8 mouse cellular contexts compared by ENCODE assay signal in the genomic region with DNA sequence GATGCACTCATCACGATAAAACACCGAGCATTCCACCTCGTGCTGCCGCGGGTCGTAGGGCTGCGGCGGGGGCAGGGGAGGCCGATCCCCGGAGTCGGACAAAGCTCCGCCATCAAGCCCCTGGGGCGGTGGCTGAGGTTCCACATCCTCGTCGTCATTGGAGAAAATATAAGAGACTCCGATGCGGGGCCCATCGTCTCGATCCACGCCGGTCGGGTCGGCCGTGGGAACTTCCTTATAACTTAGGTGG. TPM values are rescaled to one million over a fixed set of nuclear protein-coding genes. Genes with fewer than 3 reads are reported as not detected.
DNase-seq lines count a peak whose midpoint lies in the region; ATAC-seq and TF ChIP-seq lines count a peak whose summit lies in the region.

No protein-coding gene starts in this region.

- H3K9me3 ChIP-seq in limb, embryonic 13.5 days = no peaks in the 10 kb centered on the region
- H3K9me3 ChIP-seq in midbrain, postnatal 0 days (ENCODE audit: low read length) = no peaks in the 10 kb centered on the region

- under 1% methylated on average over 24 of the region's 24 CpGs for WGBS in liver, adult 2 months
- under 1% methylated on average over 24 of the region's 24 CpGs for WGBS in limb, embryonic 13.5 days
- 0% methylated on average over 24 of the region's 24 CpGs for WGBS in midbrain, postnatal 0 days

- TF ChIP-seq CTCF in liver, adult 2 months (IDR thresholded peaks at IDR 0.05; ENCODE audit: low read depth, low read length) = no peak
- no peak for TF ChIP-seq CTCF in cortical plate, adult 2 months (IDR thresholded peaks at IDR 0.05; ENCODE audit: extremely low read depth, insufficient read depth, low read length)
- TF ChIP-seq CTCF in midbrain, postnatal 0 days (IDR thresholded peaks at IDR 0.05) = no peak

- no peaks in the 10 kb centered on the region for H3K79me2 ChIP-seq in liver, adult 2 months (ENCODE audit: control insufficient read depth, insufficient read depth, low read length)

- TF ChIP-seq POLR2A in liver, adult 2 months (IDR thresholded peaks at IDR 0.05; ENCODE audit: extremely low read depth, insufficient read depth, low read length) = no peak
- no peak for TF ChIP-seq POLR2A in cortical plate, adult 2 months (IDR thresholded peaks at IDR 0.05; ENCODE audit: extremely low read depth, insufficient read depth, low read length)

- peak overlapping the region; percentile 0; the same call in 1 of the 2 replicates for H3K27ac ChIP-seq in liver, adult 2 months (replicated peaks; ENCODE audit: insufficient read depth, low read depth, low read length)
- H3K27ac ChIP-seq in cortical plate, adult 2 months (ENCODE audit: insufficient read depth, low read length) = no peak overlapping the region
- H3K27ac ChIP-seq in limb, embryonic 13.5 days = peak overlapping the region; percentile 78; the same call in 1 of the 2 replicates
- peak overlapping the region; percentile 75 for H3K27ac ChIP-seq in midbrain, postnatal 0 days (ENCODE audit: low read depth, low read length)

- no peaks in the 10 kb centered on the region for H3K36me3 ChIP-seq in liver, adult 2 months (ENCODE audit: control insufficient read depth, insufficient read depth, low read length)
- no peaks in the 10 kb centered on the region for H3K36me3 ChIP-seq in limb, embryonic 13.5 days
- H3K36me3 ChIP-seq in midbrain, postnatal 0 days (ENCODE audit: insufficient read depth, low read length) = no peaks in the 10 kb centered on the region

- peak overlapping the region; percentile 82 for H3K4me3 ChIP-seq in liver, adult 2 months (ENCODE audit: insufficient read depth, low read depth, low read length)
- H3K4me3 ChIP-seq in cortical plate, adult 2 months (ENCODE audit: insufficient read depth, low read length) = peak overlapping the region; percentile 64
- peak overlapping the region; percentile 70 for H3K4me3 ChIP-seq in limb, embryonic 13.5 days
- peak overlapping the region; percentile 85 for H3K4me3 ChIP-seq in midbrain, postnatal 0 days (ENCODE audit: low read depth, low read length)

- no peaks in the 10 kb centered on the region for H3K4me1 ChIP-seq in liver, adult 2 months (ENCODE audit: control insufficient read depth, insufficient read depth, low read length)
- no peaks in the 10 kb centered on the region for H3K4me1 ChIP-seq in cortical plate, adult 2 months (ENCODE audit: control insufficient read depth, insufficient read depth, low read length)
- peaks cover 13% of the 10 kb centered on the region for H3K4me1 ChIP-seq in limb, embryonic 13.5 days
- H3K4me1 ChIP-seq in midbrain, postnatal 0 days (ENCODE audit: insufficient read depth, low read length) = no peaks in the 10 kb centered on the region; the same call in 1 of the 2 replicates

- peak overlapping the region; percentile 75 for H3K9ac ChIP-seq in liver, adult 2 months (ENCODE audit: low read depth, low read length)
- H3K9ac ChIP-seq in limb, embryonic 13.5 days = peak overlapping the region; percentile 79
- peak overlapping the region; percentile 74 for H3K9ac ChIP-seq in midbrain, postnatal 0 days (replicated peaks; ENCODE audit: low read length, poor library complexity, severe bottlenecking)

- ATAC-seq in limb, embryonic 13.5 days (ENCODE audit: low FRiP score, low read depth) = no peak
- peak; percentile 4; the same call in 1 of the 2 replicates for ATAC-seq in midbrain, postnatal 0 days (ENCODE audit: low FRiP score)

- H3K4me2 ChIP-seq in limb, embryonic 13.5 days (replicated peaks) = peak overlapping the region; percentile 100
- peak overlapping the region; percentile 98 for H3K4me2 ChIP-seq in midbrain, postnatal 0 days (ENCODE audit: low read depth, low read length, poor library complexity, severe bottlenecking)

- DNase-seq in liver, adult 2 months (ENCODE audit: extremely low read depth, low read depth, low spot score) = no peak
- no peak for DNase-seq in liver
- DNase-seq in heart, adult 8-10 months (ENCODE audit: low spot score) = peak; percentile 13
- DNase-seq in midbrain, postnatal 0 days (ENCODE audit: low spot score) = no peak
- DNase-seq in adrenal gland, adult 18-20 months (ENCODE audit: low spot score in 2 of 2) = no peak
- no peak for DNase-seq in spleen, postnatal 4 days (ENCODE audit: low spot score in 2 of 2)

- H3K27me3 ChIP-seq in liver, adult 2 months (ENCODE audit: control insufficient read depth, insufficient read depth, low read length) = no peaks in the 10 kb centered on the region
- 0 out of 2 replicates have a peak, but pooled peaks cover 5% of the 10 kb centered on the region for H3K27me3 ChIP-seq in limb, embryonic 13.5 days
- H3K27me3 ChIP-seq in midbrain, postnatal 0 days (ENCODE audit: insufficient read depth, low read length) = no peaks in the 10 kb centered on the region

RNA-seq across cellular contexts. Expression of a gene that starts 30.0 kb away (rescaled TPM):
- 5.5 and 5.7 TPM in 2 replicates for total RNA-seq in liver, adult 2 months (2014; rRNA removed)
- 10.6 and 12.3 TPM in 2 replicates for polyA plus RNA-seq in liver, adult 2 months (2012; rRNA removed)
- 3.8 and 4.2 TPM in 2 replicates for polyA plus RNA-seq in cortical plate, adult 2 months (2012; rRNA removed)
- total RNA-seq in heart, adult 8-10 months (2022) = 1 to 10 TPM; 5.9 to 8.4 (median 7.2) TPM
- 6.3 and 6.9 TPM in 2 replicates for polyA plus RNA-seq in limb, embryonic 13.5 days (2015; fragmentation: Nextera tagmentation; extraction: Ambion mirVana)
- total RNA-seq in midbrain, postnatal 0 days (2014; rRNA removed) = 15.4 and 16.6 TPM in 2 replicates
- 4.1 and 5.2 TPM in 2 replicates for polyA plus RNA-seq in midbrain, postnatal 0 days (2015; fragmentation: Nextera tagmentation; extraction: Ambion mirVana)
- total RNA-seq in adrenal gland, adult 18-20 months (2021) = 10 to 100 TPM in 1 of 2 experiments, 1 to 10 TPM in 1; 10.0 to 13.8 TPM
